Mouse (Mus musculus) lung, embryonic 16.5 days (tissue): ENCODE measurements around the gene Cbr2. TPM values are rescaled to one million over a fixed set of nuclear protein-coding genes. Genes with fewer than 3 reads are reported as not detected.

ENCODE experiments used
- ATAC-seq: fragments of 200-750 bp; cut with Nextera tagmentation; 2 replicates; pipeline ENCODE4 v1.8.0; 2017; ENCODE audit warnings: low read depth, mild to moderate bottlenecking, moderate library complexity
- H3K27ac ChIP-seq: fragments of 300-500 bp; sonication (generic); 2 replicates; pipeline ENCODE4 v1.5.1; 2014; ENCODE audit warnings: mild to moderate bottlenecking, control low read depth, low read length
- H3K27me3 ChIP-seq: fragments of 300-500 bp; sonication (generic); 2 replicates; pipeline ENCODE4 v1.6.1; 2014; ENCODE audit warnings: low read depth, low read length, mixed read lengths; ENCODE audit not compliant: control insufficient read depth, insufficient read depth
- H3K36me3 ChIP-seq: fragments of 300-500 bp; sonication (generic); 2 replicates; pipeline ENCODE4 v1.6.1; 2014; ENCODE audit warnings: low read length; ENCODE audit not compliant: control insufficient read depth, insufficient read depth
- H3K4me1 ChIP-seq: fragments of 300-500 bp; sonication (generic); replicated peaks from 2 replicates; pipeline ENCODE4 v1.6.1; 2014; ENCODE audit warnings: low read length, mixed read lengths; ENCODE audit not compliant: control insufficient read depth, insufficient read depth
- H3K4me2 ChIP-seq: fragments of 300-500 bp; sonication (generic); 2 replicates; pipeline ENCODE4 v1.6.1; 2014; ENCODE audit warnings: low read depth, low read length, control low read depth
- H3K4me3 ChIP-seq: fragments of 300-500 bp; sonication (generic); 2 replicates; pipeline ENCODE4 v1.5.1; 2014; ENCODE audit warnings: mild to moderate bottlenecking, low read length, control low read depth
- H3K9ac ChIP-seq: fragments of 300-500 bp; sonication (generic); 2 replicates; pipeline ENCODE4 v1.6.1; 2014; ENCODE audit warnings: low read length, control low read depth
- H3K9me3 ChIP-seq: fragments of 300-500 bp; sonication (generic); 2 replicates; pipeline ENCODE4 v1.6.1; 2016; ENCODE audit warnings: low read length; ENCODE audit not compliant: control insufficient read depth
- WGBS: fragments of 180-500 bp; shearing (Covaris S2); extraction: QIAGEN DNeasy Blood & Tissue Kit; methylation state at CpG from one replicate; pipeline ENCODE4 v1.1.7; 2014; 5-methylcytosine and 5-hydroxymethylcytosine counted together
- polyA plus RNA-seq: library from polyadenylated mRNA; unstranded; fragments of >200 nt; fragmentation: Nextera tagmentation; extraction: Ambion mirVana; gene quantifications from 2 replicates; pipeline ENCODE4 v1.2.1, GENCODE M21; 2015

Cbr2 gene
- polyA plus RNA-seq, 1 experiment from 2014 or later = 194 TPM

- peaks cover 4% of the 10 kb centered on the region for H3K27me3 ChIP-seq
- H3K27ac ChIP-seq = peak overlapping the region; percentile 15
Measured at GRCm38 (mm10) chr11:120726243-120727168, 5.4 kb downstream of the Cbr2 start.

DNA sequence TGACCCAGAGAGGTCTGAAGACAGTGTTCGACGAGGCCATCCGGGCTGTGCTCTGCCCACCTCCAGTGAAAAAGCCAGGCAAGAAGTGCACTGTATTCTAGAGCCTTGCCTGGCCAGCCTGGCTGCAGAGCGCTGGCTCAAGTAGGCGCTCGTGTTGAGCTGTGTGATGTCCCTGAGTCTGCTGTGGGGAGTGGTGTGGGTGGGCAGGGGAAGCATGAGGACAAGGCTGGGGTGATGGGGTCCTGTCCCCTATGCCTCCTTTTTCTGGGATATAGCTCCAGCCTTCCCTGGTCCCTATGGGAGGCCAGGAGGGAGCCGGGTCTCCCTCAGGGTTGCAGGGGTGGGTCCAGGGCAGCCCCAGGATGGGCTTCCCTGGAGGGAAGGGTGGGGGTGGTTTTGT, 8.4 kb downstream of the Cbr2 start:
- Histone ChIP-seq H3K4me1 (peaks cover 26% of the 10 kb centered on the region), H3K4me3 (no peak overlapping the region), H3K27me3 (peaks cover 4% of the 10 kb centered on the region), H3K9me3 (no peaks in the 10 kb centered on the region), H3K27ac (no peak overlapping the region), H3K36me3 (peaks cover 6% of the 10 kb centered on the region; the same call in 1 of the 2 replicates), H3K4me2 (no peak overlapping the region), H3K9ac (no peak overlapping the region; the same call in 1 of the 2 replicates)
- 82% methylated on average over 7 of the region's 7 CpGs for WGBS
- ATAC-seq = no peak

More at GRCm38 (mm10) chr11:120726243-120727168, 5.4 kb downstream of the Cbr2 start:
- peak; percentile 46 for ATAC-seq
- WGBS = 19% methylated on average over 33 of the region's 36 CpGs
- Histone ChIP-seq H3K4me3 (peak overlapping the region; percentile 75), H3K9me3 (no peaks in the 10 kb centered on the region), H3K4me1 (peaks cover 23% of the 10 kb centered on the region), H3K36me3 (no peaks in the 10 kb centered on the region), H3K4me2 (peak overlapping the region; percentile 86), H3K9ac (peak overlapping the region; percentile 80)

DNA sequence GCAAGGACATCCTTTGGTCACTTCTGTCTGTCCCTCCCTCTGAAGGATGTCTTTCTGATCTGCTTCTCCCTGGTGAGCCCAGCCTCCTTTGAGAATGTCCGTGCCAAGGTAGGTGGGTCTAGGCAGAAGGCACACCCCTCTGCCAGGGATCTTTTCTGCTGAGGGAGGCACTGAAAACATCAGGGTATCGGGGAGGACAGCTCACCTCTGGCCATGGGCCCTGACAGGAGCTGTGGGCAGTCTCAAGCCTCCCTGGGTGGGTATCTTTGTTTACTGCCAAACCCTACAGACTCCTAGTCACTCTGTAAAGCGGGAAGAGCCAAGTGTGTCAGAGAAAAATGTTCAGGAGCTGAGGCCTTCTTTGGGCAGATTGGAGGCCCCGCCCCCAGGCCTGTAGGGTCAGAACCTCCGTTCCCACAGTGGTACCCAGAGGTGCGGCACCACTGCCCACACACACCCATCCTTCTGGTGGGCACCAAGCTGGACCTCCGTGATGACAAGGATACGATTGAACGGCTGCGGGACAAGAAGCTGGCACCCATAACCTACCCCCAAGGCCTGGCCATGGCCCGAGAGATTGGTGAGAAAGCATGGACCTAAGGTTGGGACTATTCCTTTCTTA, 9.0 kb downstream of the Cbr2 start:
- Histone ChIP-seq H3K4me2 (peak overlapping the region; percentile 98; the same call in 1 of the 2 replicates), H3K27ac (no peak overlapping the region), H3K27me3 (peaks cover 4% of the 10 kb centered on the region), H3K9me3 (no peaks in the 10 kb centered on the region), H3K4me3 (peak overlapping the region; percentile 67; the same call in 1 of the 2 replicates), H3K4me1 (peaks cover 26% of the 10 kb centered on the region), H3K9ac (no peak overlapping the region), H3K36me3 (peaks cover 7% of the 10 kb centered on the region)
- WGBS = 86% methylated on average over 11 of the region's 11 CpGs
- ATAC-seq = no peak

GRCm38 (mm10) chr11:120722067-120722630, 9.8 kb downstream of the Cbr2 start:
- peaks cover 4% of the 10 kb centered on the region for H3K27me3 ChIP-seq
- peak overlapping the region; percentile 66 for H3K27ac ChIP-seq
- peak overlapping the region; percentile 76 for H3K9ac ChIP-seq
- ATAC-seq = peak; percentile 6; the same call in 1 of the 2 replicates
- H3K4me3 ChIP-seq = peak overlapping the region; percentile 67
- H3K4me2 ChIP-seq = peak overlapping the region; percentile 98
- peaks cover 26% of the 10 kb centered on the region for H3K4me1 ChIP-seq
- H3K9me3 ChIP-seq = no peaks in the 10 kb centered on the region
- 15% methylated on average over 21 of the region's 21 CpGs for WGBS
- H3K36me3 ChIP-seq = peaks cover 12% of the 10 kb centered on the region

GRCm38 (mm10) chr11:120721124-120722066, 10.5 kb downstream of the Cbr2 start, which contains the start of gene Rac3:
Rac3 (plus strand) TSS chr11:120721470.
- peak within 1 kb of the TSS; percentile 67 for H3K4me3 ChIP-seq
- under 1% methylated on average over 83 of the region's 90 CpGs for WGBS
- H3K36me3 ChIP-seq = peaks cover 17% of the 10 kb centered on the region
- peak within 1 kb of the TSS; percentile 98 for H3K4me2 ChIP-seq
- peak within 1 kb of the TSS; percentile 66 for H3K27ac ChIP-seq
- H3K27me3 ChIP-seq = peaks cover 4% of the 10 kb centered on the region
- H3K9ac ChIP-seq = peak within 1 kb of the TSS; percentile 76
- H3K4me1 ChIP-seq = peaks cover 21% of the 10 kb centered on the region
- ATAC-seq = peak; percentile 80
- no peaks in the 10 kb centered on the region for H3K9me3 ChIP-seq

DNA sequence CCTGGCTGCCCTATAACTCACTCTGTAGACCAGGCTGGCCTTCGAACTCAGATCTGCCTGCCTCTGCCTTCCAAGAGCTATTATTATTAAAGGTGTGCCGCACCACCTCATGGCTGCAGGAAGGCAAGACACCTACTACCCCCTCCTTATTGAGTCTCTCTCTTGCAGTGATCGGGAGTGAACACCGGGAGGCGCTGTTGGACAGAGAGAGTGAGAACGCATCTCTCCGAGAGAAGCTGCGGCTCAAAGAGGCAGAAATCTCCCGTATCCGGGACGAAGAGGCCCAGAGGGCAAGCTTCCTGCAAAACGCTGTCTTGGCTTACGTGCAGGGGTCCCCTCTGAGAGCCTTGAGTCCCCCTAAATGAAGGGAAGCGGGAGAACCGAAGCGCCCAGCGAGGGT, 11.5 kb downstream of the Cbr2 start:
- Histone ChIP-seq H3K36me3 (peaks cover 17% of the 10 kb centered on the region), H3K27ac (peak overlapping the region; percentile 49), H3K27me3 (peaks cover 4% of the 10 kb centered on the region), H3K4me2 (peak overlapping the region; percentile 98), H3K4me1 (peaks cover 18% of the 10 kb centered on the region), H3K9me3 (no peaks in the 10 kb centered on the region), H3K4me3 (peak overlapping the region; percentile 67), H3K9ac (peak overlapping the region; percentile 76)
- ATAC-seq = peak; percentile 24
- 11% methylated on average over 17 of the region's 17 CpGs for WGBS

DNA sequence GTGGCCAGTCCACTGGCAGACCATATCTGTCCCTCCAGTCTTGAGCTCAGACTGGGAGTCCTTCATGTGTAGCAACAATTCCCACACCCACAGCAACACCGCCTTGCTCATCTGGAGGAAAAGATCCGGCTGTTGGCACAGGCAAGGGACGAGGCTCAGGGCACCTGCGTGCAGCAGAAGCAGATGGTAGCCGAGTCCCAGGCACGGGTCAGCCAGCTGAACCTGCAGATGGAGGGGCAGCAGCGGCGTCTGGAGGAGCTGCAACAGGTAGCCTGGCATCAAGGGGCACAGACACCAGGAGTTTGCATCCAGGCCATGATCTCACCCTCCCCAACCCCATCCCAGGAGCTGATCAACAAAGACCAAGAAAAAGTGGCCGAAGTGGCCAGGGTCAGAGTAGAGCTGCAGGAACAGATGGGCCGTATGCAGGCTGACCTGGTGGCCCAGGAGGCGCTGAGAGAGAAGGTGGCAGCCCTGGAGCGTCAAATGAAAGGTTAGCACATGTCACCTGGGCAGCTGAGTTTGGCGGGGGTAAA, 12.0 kb downstream of the Cbr2 start:
- 83% methylated on average over 13 of the region's 13 CpGs for WGBS

GRCm38 (mm10) chr11:120719242-120719641, 12.7 kb downstream of the Cbr2 start:
- WGBS = 92% methylated on average over 9 of the region's 9 CpGs
- ATAC-seq = no peak

More for the DNA sequence above, 12.0 kb downstream of the Cbr2 start:
- peaks cover 4% of the 10 kb centered on the region for H3K27me3 ChIP-seq
- H3K4me1 ChIP-seq = peaks cover 19% of the 10 kb centered on the region
- H3K4me2 ChIP-seq = no peak overlapping the region
- no peak overlapping the region for H3K4me3 ChIP-seq
- H3K9me3 ChIP-seq = no peaks in the 10 kb centered on the region
- H3K27ac ChIP-seq = no peak overlapping the region
- ATAC-seq = no peak
- peaks cover 17% of the 10 kb centered on the region for H3K36me3 ChIP-seq
- H3K9ac ChIP-seq = no peak overlapping the region

More at GRCm38 (mm10) chr11:120719242-120719641, 12.7 kb downstream of the Cbr2 start:
- peaks cover 17% of the 10 kb centered on the region for H3K36me3 ChIP-seq
- H3K4me1 ChIP-seq = peaks cover 25% of the 10 kb centered on the region
- H3K9me3 ChIP-seq = no peaks in the 10 kb centered on the region
- peaks cover 4% of the 10 kb centered on the region for H3K27me3 ChIP-seq
- no peak overlapping the region for H3K4me3 ChIP-seq
- H3K4me2 ChIP-seq = no peak overlapping the region
- no peak overlapping the region for H3K27ac ChIP-seq
- no peak overlapping the region for H3K9ac ChIP-seq
